Mouse (Mus musculus): ENCODE results near the gene Gm28308.

The Gm28308 gene

DNA sequence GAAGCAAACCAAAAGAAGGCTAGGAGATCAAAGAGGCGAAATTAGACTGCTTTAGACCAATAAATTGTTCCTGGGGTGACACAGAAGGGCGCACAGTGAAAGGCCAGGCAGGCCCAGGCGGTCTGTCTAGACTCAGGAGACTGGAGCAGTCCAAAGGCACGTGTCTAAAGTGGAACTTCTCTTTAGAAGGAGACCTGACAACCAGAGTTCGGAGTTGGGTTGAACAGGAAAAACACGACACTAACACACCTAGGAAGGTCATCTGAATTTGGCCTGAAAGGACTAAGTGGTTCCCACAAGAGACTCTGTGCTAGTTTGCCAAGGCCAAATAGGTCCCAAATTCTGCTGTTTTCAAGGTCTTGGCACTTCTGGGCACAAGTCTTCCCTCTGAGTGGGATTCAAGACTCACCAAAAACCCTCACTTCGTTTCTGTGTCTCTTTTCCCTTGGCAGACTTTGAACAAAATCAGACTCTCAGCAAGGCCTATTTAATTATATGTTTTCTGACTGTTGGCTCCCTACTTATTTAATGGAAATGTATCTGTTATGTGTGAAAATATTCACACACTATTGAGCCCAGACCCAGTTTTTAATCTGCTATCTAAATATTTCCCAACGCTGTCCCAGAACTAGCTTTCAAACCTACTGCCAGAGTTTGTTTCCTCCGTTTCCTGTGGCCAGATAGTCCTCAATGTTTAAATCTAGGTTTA, 6.2 kb upstream of the Gm28308 start:
- no peak for DNase-seq (ENCODE audit: low spot score)

- no peak for DNase-seq (ENCODE audit: low spot score)
These were observed 5.6 kb upstream of the Gm28308 start for GRCm38 (mm10) chr6:52218643-52219215.

GRCm38 (mm10) chr6:52217895-52218642, 4.9 kb upstream of the Gm28308 start:
- no peak for DNase-seq (ENCODE audit: low spot score)

DNA sequence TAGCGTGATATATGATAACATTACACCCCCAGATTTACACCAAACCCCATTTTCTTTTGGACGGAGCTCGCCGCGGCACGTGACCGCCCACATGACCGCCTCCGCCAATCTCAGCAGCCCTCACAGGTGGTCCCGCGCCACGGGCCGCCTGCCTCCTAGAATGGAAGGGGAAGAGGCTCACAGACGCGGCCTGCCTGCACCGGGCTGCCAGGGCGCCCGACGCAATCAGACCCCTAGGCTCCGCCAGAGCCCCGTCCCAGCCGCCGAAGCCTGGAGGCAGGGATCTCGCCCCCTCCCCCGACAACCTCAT, 4.3 kb upstream of the Gm28308 start:
- no peak for DNase-seq (ENCODE audit: low spot score)

GRCm38 (mm10) chr6:52216691-52217458, 3.7 kb upstream of the Gm28308 start:
- DNase-seq (ENCODE audit: low spot score): no peak

DNA sequence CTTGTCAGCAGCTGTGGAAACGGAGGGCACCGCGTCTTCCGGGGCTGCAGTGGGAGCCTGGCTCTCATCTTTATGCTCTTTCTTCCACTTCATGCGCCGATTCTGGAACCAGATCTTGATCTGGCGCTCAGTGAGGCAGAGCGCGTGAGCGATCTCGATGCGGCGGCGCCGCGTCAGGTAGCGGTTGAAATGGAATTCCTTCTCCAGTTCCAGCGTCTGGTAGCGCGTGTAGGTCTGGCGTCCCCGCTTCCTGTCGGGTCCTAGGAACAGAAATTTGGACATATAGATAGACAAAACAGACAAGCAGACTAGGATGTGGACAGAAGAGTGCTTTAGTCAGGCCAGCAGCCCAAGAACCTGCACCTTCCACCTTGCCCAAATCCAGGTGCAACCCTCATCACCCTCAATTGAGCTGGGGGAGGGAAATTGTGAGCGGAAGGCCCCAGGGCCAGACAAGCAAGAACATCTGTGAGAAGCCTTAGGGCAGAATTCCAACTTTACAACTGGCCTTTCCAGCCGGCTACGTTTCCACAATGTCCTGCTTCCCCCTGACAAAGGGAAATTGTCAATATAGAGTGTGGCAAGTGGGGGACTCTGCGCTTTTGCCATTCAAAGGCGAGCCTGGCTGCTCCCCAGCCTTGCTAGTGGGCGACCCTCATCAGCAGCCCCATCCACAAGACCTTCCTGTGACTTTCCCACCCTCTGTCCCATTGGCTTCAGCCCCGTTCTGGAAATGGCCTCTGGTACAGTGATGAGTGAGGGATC, 2.8 kb upstream of the Gm28308 start:
- no peak for DNase-seq (ENCODE audit: low spot score)

DNA sequence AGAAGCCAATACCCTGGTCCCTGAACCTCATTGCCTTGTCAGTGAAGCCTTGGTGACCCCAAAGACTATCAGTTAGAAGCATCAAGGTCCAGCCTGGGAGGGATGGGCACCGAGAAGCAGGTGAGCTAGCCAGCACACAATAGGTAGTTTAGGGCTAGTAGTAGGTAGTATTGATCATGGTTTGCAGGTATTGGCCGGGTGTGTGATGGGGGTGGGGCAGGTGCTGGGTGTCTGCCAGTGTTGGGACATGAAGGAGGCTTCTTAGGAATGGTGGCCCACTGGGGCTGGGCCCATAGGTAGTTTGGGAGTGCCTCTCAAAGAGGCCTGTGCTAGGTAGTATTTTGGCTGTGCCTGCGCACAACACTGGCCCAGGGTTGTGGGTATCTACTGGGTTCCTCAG, 1.9 kb upstream of the Gm28308 start:
- no peak for DNase-seq (ENCODE audit: low spot score)

DNA sequence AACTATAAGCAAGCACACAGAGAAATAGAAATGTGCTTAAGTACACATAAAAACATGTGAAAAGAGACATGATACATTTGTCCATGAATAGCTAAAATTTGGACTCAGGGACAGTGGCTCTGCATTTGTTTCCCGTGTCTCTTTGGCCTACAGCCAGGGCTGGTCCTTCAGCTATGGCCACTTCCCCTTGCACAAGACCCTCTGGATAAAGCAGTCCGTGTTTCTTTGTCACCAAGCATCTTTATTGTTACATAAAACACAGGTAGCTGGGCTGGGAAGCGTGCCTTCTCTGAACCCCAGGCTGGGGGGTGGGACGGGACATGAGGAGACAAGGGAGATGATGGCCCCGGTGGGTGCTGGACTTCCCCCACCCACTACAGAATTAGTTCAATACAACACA, 1.1 kb upstream of the Gm28308 start:
- no peak for DNase-seq (ENCODE audit: low spot score)

- DNase-seq (ENCODE audit: low spot score): no peak
These were observed 502 bp downstream of the Gm28308 start for GRCm38 (mm10) chr6:52212556-52213118.

DNA sequence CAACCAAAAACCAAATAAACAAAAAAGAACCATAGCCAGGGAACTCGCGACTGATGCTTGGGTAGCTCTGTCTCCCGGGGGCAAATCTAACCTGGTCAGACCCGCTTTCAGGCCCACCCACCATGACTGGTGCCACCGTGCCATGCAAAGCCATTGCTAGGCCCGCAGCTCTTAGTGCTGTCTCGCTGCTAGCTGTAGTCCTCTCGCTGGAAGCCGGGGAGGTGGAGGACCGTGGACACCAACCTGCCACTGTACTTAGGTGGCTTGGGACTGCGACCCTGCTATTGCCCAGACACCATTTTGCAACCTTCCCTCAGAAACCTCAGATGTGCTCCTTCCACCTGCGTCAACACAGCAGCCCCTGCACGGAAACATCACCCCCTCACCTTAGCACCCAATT, 1.2 kb downstream of the Gm28308 start:
- DNase-seq (ENCODE audit: low spot score): no peak

- no peak for DNase-seq (ENCODE audit: low spot score)
These were observed 1.8 kb downstream of the Gm28308 start for GRCm38 (mm10) chr6:52211170-52211935.

- no peak for DNase-seq (ENCODE audit: low spot score)
These were observed 3.5 kb downstream of the Gm28308 start for GRCm38 (mm10) chr6:52209685-52210046.

DNA sequence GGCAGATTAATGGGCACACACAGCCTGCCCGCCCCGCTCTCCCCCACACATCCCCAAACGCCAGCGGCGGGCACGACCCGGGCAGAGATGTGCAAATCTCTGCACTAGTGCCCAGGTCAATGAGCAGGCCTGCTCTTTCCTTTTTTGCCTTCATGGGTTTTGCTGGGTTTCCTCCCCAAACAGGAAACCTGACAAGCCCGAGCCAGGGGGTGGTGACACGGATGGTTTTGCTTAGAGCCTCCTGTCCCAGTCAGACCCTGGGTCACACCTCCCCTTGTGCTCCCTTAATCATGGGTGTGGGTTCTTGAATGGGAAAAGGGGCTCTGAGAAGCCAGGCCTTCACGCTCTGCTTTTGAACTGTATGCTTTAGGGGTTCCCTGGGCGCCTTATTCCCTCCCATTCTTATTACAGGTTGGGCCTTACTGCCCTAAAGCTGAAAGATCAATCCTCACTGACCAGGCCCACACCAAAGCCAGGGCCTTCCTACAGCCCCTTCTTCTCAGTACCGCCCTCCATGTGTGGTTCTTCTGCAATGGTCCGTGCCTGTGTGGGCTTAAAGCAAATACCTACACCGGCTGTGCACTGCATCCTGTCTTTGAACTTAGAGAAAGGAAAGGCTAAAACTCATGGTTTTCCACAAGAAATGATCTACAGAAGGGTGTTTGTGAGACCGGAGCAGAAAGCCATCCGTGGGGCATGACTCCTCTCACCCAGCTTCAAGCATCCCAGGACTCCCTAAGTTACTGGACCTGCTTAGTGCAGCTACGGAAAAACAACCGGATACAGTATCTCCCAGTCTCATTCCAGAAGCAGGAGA, 4.1 kb downstream of the Gm28308 start:
- DNase-seq (ENCODE audit: low spot score): no peak

- no peak for DNase-seq (ENCODE audit: low spot score)
These were observed 4.9 kb downstream of the Gm28308 start, which contains the start of gene Hoxa6 for GRCm38 (mm10) chr6:52208072-52208867. Gene Hoxa6, minus strand, starts transcription at chr6:52208722.

- DNase-seq (ENCODE audit: low spot score): no peak
These were observed 5.5 kb downstream of the Gm28308 start for GRCm38 (mm10) chr6:52207684-52207976.

GRCm38 (mm10) chr6:52206882-52207683, 6.1 kb downstream of the Gm28308 start:
- DNase-seq (ENCODE audit: low spot score): no peak

- DNase-seq (ENCODE audit: low spot score): no peak
These were observed 7.2 kb downstream of the Gm28308 start for GRCm38 (mm10) chr6:52205638-52206621.

All from left cerebral cortex, adult 11 months (tissue).